Mouse (Mus musculus): ENCODE results near the gene Gpd1.

- no peak for TF ChIP-seq CTCF (conservative IDR thresholded peaks at IDR 0.05 in 1 of 2, IDR thresholded peaks at IDR 0.05 in 1 of 2; ENCODE audit: low read depth in 2 of 2, low read length in 2 of 2)
- TF ChIP-seq HCFC1 (IDR thresholded peaks at IDR 0.05; ENCODE audit: low read depth, low read length), result no peak
- TF ChIP-seq MAX (IDR thresholded peaks at IDR 0.05; ENCODE audit: low read length), result no peak
- no peak for TF ChIP-seq EP300 (IDR thresholded peaks at IDR 0.05; ENCODE audit: low read length)
- TF ChIP-seq TBP (conservative IDR thresholded peaks at IDR 0.05; ENCODE audit: low read depth, low read length), result no peak
- no peak for TF ChIP-seq MAZ (IDR thresholded peaks at IDR 0.05; ENCODE audit: low read depth, low read length)
- no peak for TF ChIP-seq CHD2 (IDR thresholded peaks at IDR 0.05; ENCODE audit: low read length)
- TF ChIP-seq POLR2A (IDR thresholded peaks at IDR 0.05; ENCODE audit: low read depth, low read length), result no peak
- TF ChIP-seq JUND (conservative IDR thresholded peaks at IDR 0.05; ENCODE audit: low read depth, low read length), result no peak
- TF ChIP-seq TCF12 (IDR thresholded peaks at IDR 0.05; ENCODE audit: low read depth, low read length), result no peak
- TF ChIP-seq MAFK (IDR thresholded peaks at IDR 0.05; ENCODE audit: insufficient replicate concordance, low read length), result no peak
Measured at GRCm38 (mm10) chr15:99735631-99736030, 18.3 kb downstream of the Gpd1 start.
